Mouse (Mus musculus) cortical plate, adult 2 months (tissue): ENCODE results near the gene Mak.

Source experiments
- CTCF ChIP-seq: fragments of 200-500 bp; IDR thresholded peaks from 2 replicates; pipeline ENCODE4 v1.5.1; 2011; ENCODE audit warnings: mild to moderate bottlenecking, control low read depth, low read length; ENCODE audit not compliant: insufficient read depth; ENCODE audit errors: extremely low read depth
- POLR2A ChIP-seq: fragments of 200-500 bp; IDR thresholded peaks from 2 replicates; pipeline ENCODE4 v1.6.1; 2011; ENCODE audit warnings: mild to moderate bottlenecking, low read length, control low read depth; ENCODE audit not compliant: insufficient read depth; ENCODE audit errors: extremely low read depth

DNA sequence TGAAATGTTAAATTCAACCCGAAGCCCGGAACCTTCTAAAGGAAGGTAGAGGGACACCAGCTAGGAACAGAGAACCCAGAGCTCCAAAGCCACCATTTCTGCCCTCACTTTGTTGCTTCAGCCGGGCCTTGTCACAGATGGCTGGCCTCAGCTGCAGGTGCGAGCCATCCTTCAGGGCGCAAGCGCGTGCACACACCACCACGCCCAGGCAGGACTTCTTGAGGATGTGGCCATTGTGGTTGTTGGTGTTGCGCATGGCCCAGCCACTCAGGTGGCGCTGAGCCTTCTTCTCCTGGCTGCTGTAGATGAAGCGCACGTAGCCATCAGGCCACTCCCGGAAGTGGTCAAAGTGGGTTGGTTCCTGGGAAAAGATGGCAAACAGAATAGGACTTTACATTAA, 26.0 kb upstream of the Mak start:
- TF ChIP-seq CTCF = no peak
- TF ChIP-seq POLR2A = no peak
